Mouse (Mus musculus) retina, embryonic 14.5 days (tissue): ENCODE data around the gene Slc7a14.
A peak's percentile ranks its signal among the peaks of the same experiment; 100 is the strongest.

Experiments used
- DNase-seq: peaks from one replicate; pipeline ENCODE4 v3.0.0-alpha.2; 2015; ENCODE audit warnings: low spot score

Gene Slc7a14

DNA sequence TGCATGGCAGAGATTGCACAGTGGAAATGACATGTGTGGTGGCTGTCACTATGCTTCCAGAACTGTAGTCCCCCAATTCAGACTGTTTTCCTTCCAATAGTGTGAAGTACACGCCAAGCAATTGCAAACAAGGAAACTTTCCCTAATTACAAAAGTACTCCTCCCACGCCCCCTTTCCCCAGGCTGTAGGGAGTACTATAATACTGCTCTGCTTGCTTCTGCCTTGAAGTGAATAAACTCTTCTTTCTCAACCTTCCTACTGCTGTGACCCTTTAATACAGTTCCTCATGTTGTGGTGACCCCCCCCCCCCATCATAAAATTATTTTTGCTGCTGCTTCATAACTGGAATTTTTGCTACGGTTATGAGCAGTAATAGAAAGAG is 49.2 kb downstream of the Slc7a14 start:
- no peak for DNase-seq

GRCm38 (mm10) chr3:31260329-31260963 is 49.7 kb downstream of the Slc7a14 start:
- DNase-seq = peak; percentile 61

GRCm38 (mm10) chr3:31259553-31260255 is 50.5 kb downstream of the Slc7a14 start:
- DNase-seq = no peak

DNA sequence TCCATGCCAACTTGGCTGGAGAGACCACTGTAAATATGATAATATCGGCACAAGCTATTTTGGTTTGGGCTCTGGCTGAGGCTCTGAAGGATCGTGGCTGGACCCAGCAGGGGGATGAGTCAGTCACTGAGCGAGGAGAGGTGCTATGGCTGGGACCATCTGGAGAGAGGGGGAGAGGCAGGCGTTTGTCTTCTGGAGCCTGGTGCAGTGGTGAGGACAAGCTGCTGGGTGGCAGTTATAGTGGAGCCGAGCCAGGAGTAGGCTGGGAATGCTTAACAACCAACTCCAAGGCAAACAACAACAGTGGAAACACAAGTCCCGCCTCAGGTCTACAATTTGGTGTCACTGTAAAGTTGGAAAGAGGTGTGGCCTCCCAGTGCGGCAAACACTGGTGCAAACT is 55.8 kb downstream of the Slc7a14 start:
- no peak for DNase-seq

DNA sequence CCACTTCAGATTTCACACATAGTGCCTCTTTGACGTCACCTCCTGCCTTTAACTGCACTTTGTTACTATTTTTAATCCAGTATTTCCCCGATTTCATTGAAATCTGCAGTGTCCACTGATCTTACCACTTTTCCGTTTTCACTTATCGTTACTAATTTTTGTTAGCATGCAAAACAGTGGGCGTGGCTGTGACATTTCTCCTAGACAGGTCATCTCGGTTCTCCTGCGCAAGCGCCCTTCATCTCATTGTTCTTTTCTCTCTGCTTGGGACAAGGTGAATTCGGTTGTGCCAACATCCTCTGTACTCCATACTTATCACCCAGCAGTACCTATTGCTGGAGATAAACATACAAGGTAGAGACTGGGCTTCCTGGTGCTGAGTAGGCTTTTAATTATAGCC is 56.3 kb downstream of the Slc7a14 start:
- DNase-seq = no peak

- no peak for DNase-seq
Observed at GRCm38 (mm10) chr3:31252566-31252965, 57.6 kb downstream of the Slc7a14 start.

- no peak for DNase-seq
Observed at GRCm38 (mm10) chr3:31243478-31243877, 66.7 kb downstream of the Slc7a14 start.

GRCm38 (mm10) chr3:31240840-31241239 is 69.3 kb downstream of the Slc7a14 start:
- DNase-seq = peak; percentile 73

DNA sequence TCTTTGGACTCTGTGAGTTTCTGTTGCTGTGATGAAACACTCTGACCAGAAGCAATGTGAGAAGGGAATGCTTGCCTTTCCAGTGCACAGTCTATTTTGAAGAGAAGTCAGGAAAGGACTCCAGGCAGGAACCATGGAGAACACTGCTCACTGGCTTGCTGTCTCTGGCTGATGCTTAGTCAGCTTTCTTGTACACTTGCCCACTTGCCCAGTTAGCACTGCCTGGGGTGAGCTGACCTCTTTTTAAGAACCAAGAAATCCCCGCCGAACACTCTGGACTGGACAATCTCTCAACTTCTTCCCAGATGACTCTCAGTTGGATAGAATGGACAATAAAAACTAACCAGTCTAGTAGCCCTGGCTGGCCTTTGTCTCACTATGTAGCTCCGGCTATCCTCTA is 70.5 kb downstream of the Slc7a14 start:
- DNase-seq = no peak

GRCm38 (mm10) chr3:31237936-31238335 is 72.2 kb downstream of the Slc7a14 start:
- peak; percentile 61 for DNase-seq

DNA sequence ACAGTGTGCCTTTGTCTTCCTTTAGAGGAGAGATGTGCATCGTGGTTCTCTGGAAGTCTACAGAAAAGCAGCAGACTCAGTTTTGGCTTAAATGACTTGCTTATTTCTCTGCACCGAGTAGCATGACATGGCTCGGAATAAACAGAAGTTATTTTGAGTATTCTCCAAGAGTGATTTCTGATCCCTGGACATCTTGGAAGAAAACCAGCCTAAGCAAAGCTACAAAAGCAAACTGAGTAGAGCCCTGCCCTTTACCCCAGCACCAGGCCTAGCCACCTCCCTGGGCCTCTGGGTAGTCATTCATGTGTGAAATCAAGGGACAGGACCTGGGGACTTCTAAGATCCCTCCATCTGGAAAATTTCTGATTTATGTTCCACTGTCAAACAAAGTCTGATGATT is 74.0 kb downstream of the Slc7a14 start:
- DNase-seq = no peak

GRCm38 (mm10) chr3:31234356-31234755 is 75.8 kb downstream of the Slc7a14 start:
- DNase-seq = no peak

DNA sequence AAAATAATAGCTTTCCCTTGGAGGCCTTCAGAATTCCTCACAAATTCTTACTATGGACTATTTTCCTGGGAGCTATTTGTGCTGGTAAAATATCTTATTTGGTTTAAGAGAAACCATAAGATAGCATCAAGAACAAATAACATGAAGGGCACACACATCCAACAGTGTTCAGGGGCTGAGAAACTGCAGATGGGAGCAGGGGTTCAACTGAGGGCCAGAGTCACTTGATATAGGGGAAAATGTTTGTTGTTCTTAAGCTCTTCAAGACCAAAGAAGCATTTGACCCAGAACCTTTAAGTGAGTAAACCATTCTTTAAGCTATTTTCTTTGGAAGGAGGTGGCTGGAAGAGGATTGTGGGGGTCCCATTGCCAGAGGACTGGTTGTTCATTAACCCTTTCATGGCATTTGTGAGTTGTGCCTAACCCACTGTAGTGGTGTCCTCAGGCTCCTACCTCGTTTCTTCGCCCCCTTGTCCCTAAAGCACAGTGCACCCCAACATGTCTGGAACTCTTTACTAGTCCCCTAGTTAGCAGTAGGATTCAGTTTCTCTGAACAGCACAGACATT is 76.3 kb downstream of the Slc7a14 start:
- DNase-seq = no peak

DNA sequence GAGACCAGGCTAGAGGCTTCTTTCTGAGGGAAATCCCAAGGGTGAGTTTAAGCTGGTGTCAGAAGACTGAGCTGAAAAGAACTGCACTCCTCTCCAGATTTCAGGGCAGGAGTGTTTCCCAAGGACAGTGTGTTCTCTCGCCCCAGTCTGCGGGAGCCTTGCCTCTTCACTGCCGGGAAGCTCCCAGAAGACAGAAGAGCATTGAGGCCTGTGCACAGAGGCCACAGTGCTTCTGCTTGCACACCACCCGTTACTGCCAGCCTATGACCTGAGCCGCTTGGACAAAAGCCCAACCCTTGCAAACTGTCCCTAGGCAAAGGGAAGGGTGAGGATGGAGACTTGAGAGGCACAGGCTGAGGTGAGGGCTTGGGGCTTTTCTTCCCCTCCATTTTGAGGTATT is 80.9 kb downstream of the Slc7a14 start:
- no peak for DNase-seq

DNA sequence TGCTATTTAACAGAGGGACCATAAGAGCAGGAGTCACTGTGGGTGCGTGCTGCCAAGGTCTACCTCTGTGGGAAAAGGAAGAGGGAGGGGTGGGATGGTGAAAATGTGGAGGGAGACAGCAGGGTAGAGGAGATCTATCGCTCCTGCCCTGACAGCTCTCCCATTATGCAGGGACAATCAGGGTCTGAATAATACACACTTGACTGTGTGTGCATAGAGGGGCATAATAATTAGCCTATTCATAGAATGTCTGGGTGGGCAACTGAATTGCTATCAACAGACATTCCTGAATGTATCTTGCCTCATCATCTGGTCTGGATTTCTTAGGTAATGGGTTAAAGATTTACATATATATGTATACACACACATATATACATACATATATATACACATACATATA is 81.7 kb downstream of the Slc7a14 start:
- DNase-seq = no peak

GRCm38 (mm10) chr3:31223551-31223950 is 86.6 kb downstream of the Slc7a14 start:
- no peak for DNase-seq

DNA sequence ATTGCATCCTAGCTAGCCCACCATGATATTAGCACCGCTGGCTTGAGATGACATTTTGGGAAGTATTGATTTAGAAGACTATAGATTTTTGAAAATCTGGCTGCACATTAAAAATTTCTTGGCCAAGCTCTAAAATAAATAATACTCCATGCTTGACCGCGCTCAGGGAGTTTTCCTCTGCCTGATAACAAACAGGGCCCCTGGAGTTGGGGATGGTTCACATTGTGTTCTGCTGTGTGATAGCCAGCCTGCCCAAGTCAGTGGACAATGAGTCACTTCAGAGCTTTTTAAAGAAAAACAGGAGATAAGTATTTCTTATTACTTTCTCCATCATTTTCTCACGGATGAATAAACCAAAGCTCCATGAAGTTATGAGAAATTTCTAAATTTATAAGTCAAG is 90.1 kb downstream of the Slc7a14 start:
- no peak for DNase-seq

GRCm38 (mm10) chr3:31219483-31219882 is 90.7 kb downstream of the Slc7a14 start:
- DNase-seq = no peak

DNA sequence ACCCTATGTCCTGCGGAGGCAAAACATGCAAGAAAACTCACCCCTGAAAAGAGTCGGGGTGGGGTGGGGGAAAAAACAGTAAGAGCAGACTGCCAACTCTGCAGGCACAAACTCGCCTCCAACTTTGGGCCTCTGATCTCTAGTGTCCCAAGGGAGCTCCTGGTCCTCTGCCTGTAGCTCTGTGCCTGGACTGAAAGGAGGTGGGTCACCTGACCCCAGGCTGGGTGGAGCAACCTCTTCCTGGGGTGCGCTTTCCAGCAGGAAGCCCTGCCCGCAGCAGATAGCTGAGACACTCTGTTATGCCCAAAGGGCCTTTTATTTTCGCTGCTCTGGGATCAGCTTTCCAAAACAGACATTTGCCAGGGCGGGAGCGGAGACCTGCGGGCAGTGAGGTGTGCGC is 92.7 kb downstream of the Slc7a14 start:
- DNase-seq = no peak

GRCm38 (mm10) chr3:31213802-31214201 is 96.4 kb downstream of the Slc7a14 start:
- DNase-seq = peak; percentile 32

GRCm38 (mm10) chr3:31212205-31213038 is 97.8 kb downstream of the Slc7a14 start:
- DNase-seq = peak; percentile 11

DNA sequence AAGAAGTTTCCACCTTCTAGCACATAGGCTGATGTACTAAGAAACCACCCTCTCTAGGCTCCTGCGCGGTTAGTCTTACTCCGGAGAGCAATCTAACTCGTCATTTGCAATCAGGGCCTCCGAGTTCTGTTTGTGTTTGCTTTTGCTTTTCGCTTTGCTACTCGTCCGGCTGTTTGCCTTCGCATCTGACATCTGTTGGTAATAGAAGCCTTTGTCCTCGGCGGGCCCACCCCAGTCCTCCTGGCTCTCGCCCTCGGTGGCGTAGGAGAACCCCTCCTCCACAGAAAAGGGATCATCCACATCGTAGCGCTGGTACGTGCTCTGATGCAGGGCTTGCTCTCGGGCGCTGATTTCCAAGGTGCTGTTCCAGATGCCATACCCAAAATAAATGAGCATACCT is 101.2 kb downstream of the Slc7a14 start:
- peak; percentile 23 for DNase-seq
